Mouse (Mus musculus) adrenal gland, adult 8-10 months (tissue): ENCODE measurements around the gene Elp5. TPM values are rescaled to one million over a fixed set of nuclear protein-coding genes. Genes with fewer than 3 reads are reported as not detected.
"Not testable (repeated sequence)": the region's sequence is repeated elsewhere in the genome, so short reads cannot be mapped to it uniquely, and the experiment has no call there.

Experiments
- DNase-seq: peaks from one replicate; pipeline ENCODE4 v3.0.0; 2022
- total RNA-seq, 4 experiments: library from RNA; stranded (reverse); gene quantifications; 2 replicates each; pipeline ENCODE4 v1.2.4; 2022

Elp5 gene
- total RNA-seq, 4 experiments from 2014 or later: 56.9 to 87.4 (median 73.6) TPM

DNA sequence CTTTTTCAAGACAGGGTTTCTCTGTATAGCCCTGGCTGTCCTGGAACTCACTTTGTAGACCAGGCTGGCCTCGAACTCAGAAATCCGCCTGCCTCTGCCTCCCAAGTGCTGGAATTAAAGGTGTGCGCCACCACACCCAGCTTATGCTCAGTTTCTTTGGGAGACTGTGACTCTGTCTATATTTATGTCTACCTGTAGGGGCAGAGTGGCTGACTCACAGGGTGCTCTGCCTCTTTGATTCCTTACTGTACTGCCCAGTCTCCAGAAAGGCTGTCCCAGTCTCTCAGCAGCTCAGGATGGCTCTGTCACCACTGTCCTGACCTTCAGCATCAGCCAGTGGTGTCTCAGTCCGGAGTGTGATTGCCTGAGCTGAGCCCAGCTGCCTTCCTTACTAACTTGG is 26.7 kb downstream of the Elp5 start:
- DNase-seq: not testable (repeated sequence)

- DNase-seq: no peak
Observed at GRCm38 (mm10) chr11:69953267-69953915, 28.9 kb downstream of the Elp5 start.

- no peak for DNase-seq
Observed at GRCm38 (mm10) chr11:69952274-69952673, 30.0 kb downstream of the Elp5 start.

GRCm38 (mm10) chr11:69950807-69951459 is 31.4 kb downstream of the Elp5 start:
- DNase-seq: no peak

- DNase-seq: peak; percentile 82
Observed at GRCm38 (mm10) chr11:69948763-69949150, 33.6 kb downstream of the Elp5 start.

- DNase-seq: peak; percentile 88
Observed at GRCm38 (mm10) chr11:69948066-69948762, 34.1 kb downstream of the Elp5 start, which contains the start of gene Slc2a4. Gene Slc2a4, minus strand, starts transcription at chr11:69948188.

GRCm38 (mm10) chr11:69947337-69948065 is 34.8 kb downstream of the Elp5 start:
- no peak for DNase-seq

DNA sequence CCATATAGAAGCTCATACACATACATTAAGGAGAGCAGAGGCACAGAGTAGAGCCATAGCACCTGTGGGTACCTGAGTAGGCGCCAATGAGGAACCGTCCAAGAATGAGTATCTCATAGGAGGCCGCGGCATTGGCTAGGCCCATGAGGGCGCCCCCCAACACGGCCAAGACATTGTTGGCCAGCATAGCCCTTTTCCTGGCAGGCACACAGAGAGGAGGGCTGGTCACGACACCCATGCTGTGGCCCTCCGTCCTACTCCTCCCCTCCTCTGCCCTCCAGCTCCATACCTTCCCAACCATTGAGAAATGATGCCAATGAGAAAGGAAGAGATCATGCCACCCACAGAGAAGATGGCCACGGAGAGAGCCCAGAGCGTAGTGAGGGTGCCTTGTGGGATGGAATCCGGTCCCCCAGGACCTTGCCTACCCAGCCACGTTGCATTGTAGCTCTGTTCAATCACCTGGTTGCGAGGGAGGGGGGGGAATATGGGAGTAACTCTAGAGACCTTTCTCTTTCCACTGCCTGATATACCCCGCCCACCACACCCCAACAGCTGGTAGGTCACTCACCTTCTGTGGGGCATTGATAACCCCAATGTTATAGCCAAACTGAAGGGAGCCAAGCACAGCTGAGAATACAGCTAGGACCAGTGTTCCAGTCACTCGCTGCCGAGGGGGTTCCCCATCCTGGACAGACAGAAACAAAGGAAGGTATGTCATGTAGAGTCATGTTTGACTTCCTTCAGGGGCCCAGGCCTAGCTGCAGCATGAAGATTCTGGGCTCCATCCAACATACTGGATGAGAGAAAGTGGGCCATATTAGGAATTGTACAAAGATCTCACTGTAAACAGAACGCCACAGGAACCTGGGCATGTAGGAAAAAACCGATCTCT is 36.1 kb downstream of the Elp5 start:
- DNase-seq: no peak

DNA sequence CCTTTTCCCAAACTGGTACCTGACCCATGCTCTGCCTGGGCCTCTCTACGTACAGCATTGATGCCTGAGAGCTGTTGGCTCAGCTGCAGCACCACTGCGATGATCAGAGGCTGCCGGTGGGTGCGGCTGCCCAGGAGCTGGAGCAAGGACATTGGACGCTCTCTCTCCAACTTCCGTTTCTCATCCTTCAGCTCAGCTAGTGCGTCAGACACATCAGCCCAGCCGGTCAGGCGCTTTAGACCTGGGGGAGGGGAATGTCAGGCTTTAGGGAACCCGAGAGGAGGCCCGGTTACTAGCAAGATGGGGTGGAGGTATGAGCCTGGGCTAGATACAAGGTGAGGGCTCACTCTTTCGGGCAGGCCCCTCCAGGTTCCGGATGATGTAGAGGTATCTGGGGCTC is 37.1 kb downstream of the Elp5 start:
- DNase-seq: peak; percentile 64

- DNase-seq: no peak
Observed at GRCm38 (mm10) chr11:69940962-69941361, 41.4 kb downstream of the Elp5 start.

GRCm38 (mm10) chr11:69939731-69940130 is 42.6 kb downstream of the Elp5 start:
- no peak for DNase-seq

DNA sequence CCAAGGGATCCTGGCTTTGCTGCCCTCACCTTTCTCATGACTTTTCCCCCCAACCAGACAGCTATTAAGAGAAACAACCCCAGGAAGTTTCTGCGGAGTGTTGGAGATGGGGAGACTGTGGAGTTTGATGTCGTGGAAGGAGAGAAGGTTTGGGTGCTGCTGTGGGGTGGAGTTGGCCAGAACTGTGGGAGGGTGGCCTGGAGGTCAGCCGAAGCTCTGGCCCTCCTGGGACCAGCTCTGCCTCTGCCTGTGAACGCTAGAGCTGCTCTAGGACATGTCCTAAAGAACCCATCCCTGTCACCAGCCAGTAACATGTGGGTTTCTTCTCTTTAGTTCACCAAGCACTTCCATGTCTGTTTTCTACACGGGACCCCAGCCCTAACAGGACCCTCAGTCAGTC is 43.1 kb downstream of the Elp5 start:
- no peak for DNase-seq

DNA sequence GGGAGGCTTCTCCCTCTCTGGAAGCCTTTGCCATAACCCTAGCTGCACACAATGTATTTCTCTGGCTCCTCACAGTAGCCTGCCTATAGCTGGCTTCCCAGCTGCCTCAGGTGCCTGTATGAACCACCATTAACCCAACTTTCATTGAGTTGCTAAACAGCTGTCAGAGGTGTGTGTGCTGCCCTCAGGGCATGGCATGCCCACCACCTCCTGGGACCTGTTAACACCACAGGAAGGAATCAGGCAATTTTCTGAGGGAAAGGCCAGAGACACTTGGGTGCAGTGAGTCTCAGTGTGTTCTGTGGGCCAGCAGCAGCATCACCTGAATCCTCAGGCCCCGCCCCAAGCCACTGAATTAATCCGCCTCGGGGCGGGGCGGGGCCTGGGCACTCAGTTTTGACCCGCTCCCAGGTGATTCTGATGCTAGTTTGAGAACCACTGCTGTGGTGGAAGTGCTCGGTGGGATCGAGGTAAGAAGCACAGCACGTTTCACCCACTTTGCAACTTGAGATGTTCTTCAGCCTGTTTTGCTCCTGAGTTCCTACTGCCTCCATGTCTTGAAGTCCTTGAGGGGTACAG is 43.8 kb downstream of the Elp5 start:
- no peak for DNase-seq

DNA sequence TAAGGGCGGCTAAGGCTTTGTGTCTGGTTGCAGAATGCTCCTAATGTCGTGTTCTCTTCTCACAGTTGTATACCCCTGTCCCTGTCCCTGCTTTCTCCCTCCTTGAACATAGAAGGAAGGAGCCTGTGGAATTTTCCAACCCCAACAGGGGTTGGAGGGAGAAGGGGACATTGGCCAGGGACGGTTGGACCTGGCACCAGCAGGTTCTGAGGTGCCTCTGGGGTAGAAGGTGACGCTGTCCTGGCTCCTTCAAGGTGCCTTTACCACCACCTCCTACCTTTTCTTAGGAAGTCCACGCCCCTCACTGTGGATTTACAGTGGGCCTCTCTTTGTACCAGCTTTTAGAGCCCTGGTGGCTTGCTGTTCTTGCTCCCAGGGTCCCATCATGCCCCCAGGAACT is 44.5 kb downstream of the Elp5 start:
- DNase-seq: no peak

- DNase-seq: no peak
Observed at GRCm38 (mm10) chr11:69937385-69937784, 44.9 kb downstream of the Elp5 start.

- no peak for DNase-seq
Observed at GRCm38 (mm10) chr11:69936714-69937347, 45.5 kb downstream of the Elp5 start.

- DNase-seq: no peak
Observed at GRCm38 (mm10) chr11:69936156-69936555, 46.2 kb downstream of the Elp5 start.

GRCm38 (mm10) chr11:69935137-69935879 is 47.0 kb downstream of the Elp5 start, which contains the start of gene Ybx2:
Gene Ybx2, plus strand, starts transcription at chr11:69935796.
- peak; percentile 79 for DNase-seq

GRCm38 (mm10) chr11:69934681-69935080 is 47.6 kb downstream of the Elp5 start:
- no peak for DNase-seq

DNA sequence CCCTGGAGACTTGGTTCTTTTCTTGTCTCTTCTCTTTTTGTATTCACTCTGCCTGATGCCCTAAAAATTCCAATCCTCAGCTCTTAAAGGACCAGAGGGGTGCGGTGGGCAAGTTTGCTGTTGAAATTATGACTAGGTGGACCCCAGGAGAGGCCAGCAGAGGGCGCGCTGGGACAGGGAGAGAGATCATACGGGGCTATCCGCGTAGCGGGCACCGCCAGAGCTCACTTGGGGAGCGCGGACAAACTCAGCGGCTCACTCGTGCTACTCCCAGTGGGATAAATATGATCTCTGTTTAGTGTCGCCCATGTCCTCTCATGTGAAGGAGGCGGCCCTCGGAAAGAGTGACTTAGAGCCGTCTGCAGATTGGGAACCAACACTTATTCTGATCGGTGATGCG is 48.1 kb downstream of the Elp5 start:
- peak; percentile 82 for DNase-seq
